Mouse (Mus musculus) hindbrain, embryonic 16.5 days (tissue): ENCODE results near the gene Mus81. TPM values are rescaled to one million over a fixed set of nuclear protein-coding genes. Genes with fewer than 3 reads are reported as not detected.

Source experiments
- ATAC-seq: fragments of 200-750 bp; cut with Nextera tagmentation; 2 replicates; pipeline ENCODE4 v1.8.0; 2017; ENCODE audit warnings: moderate TSS enrichment, moderate library complexity
- H3K27ac ChIP-seq: fragments of 300-500 bp; sonication (generic); 2 replicates; pipeline ENCODE4 v1.5.1; 2014; ENCODE audit warnings: low read depth, mild to moderate bottlenecking, control low read depth, low read length, moderate library complexity
- H3K27me3 ChIP-seq: fragments of 300-500 bp; sonication (generic); replicated peaks from 2 replicates; pipeline ENCODE4 v1.6.1; 2014; ENCODE audit warnings: low read length; ENCODE audit not compliant: control insufficient read depth, insufficient read depth
- H3K36me3 ChIP-seq: fragments of 300-500 bp; sonication (generic); 2 replicates; pipeline ENCODE4 v1.6.1; 2014; ENCODE audit warnings: mild to moderate bottlenecking, low read length, moderate library complexity, mixed read lengths; ENCODE audit not compliant: control insufficient read depth, insufficient read depth
- H3K4me1 ChIP-seq: fragments of 300-500 bp; sonication (generic); 2 replicates; pipeline ENCODE4 v1.6.1; 2014; ENCODE audit warnings: low read depth, low read length; ENCODE audit not compliant: control insufficient read depth, insufficient read depth
- H3K4me2 ChIP-seq: fragments of 300-500 bp; sonication (generic); 2 replicates; pipeline ENCODE4 v1.6.1; 2014; ENCODE audit warnings: mild to moderate bottlenecking, low read length, control low read depth, moderate library complexity
- H3K4me3 ChIP-seq: fragments of 300-500 bp; sonication (generic); 2 replicates; pipeline ENCODE4 v1.5.1; 2014; ENCODE audit warnings: mild to moderate bottlenecking, low read length, control low read depth, moderate library complexity
- H3K9ac ChIP-seq: fragments of 300-500 bp; sonication (generic); 2 replicates; pipeline ENCODE4 v1.6.1; 2014; ENCODE audit warnings: low read depth, mild to moderate bottlenecking, control low read depth, low read length, moderate library complexity
- H3K9me3 ChIP-seq: fragments of 300-500 bp; sonication (generic); 2 replicates; pipeline ENCODE4 v1.6.1; 2014; ENCODE audit warnings: mild to moderate bottlenecking, low read length, moderate library complexity; ENCODE audit not compliant: control insufficient read depth
- WGBS: fragments of 180-500 bp; shearing (Covaris S2); extraction: QIAGEN DNeasy Blood & Tissue Kit; methylation state at CpG from one replicate; pipeline ENCODE4 v1.1.7; 2014; 5-methylcytosine and 5-hydroxymethylcytosine counted together
- polyA plus RNA-seq: library from polyadenylated mRNA; unstranded; fragments of >200 nt; fragmentation: Nextera tagmentation; extraction: Ambion mirVana; gene quantifications from 2 replicates; pipeline ENCODE4 v1.2.1, GENCODE M21; 2015

Mus81 gene
- polyA plus RNA-seq, 1 experiment from 2014 or later: 50.9 TPM

- Histone ChIP-seq H3K9ac (peak overlapping the region; percentile 43), H3K4me2 (peak overlapping the region; percentile 50), H3K27me3 (no peaks in the 10 kb centered on the region), H3K27ac (peak overlapping the region; percentile 69), H3K4me3 (peak overlapping the region; percentile 28), H3K9me3 (no peaks in the 10 kb centered on the region), H3K4me1 (peaks cover 22% of the 10 kb centered on the region), H3K36me3 (peaks cover 32% of the 10 kb centered on the region)
- peak; percentile 57; the same call in 1 of the 2 replicates for ATAC-seq
- WGBS: 36% methylated on average over 14 of the region's 15 CpGs
These were observed 24.2 kb downstream of the Mus81 start for GRCm38 (mm10) chr19:5463791-5464562.

DNA sequence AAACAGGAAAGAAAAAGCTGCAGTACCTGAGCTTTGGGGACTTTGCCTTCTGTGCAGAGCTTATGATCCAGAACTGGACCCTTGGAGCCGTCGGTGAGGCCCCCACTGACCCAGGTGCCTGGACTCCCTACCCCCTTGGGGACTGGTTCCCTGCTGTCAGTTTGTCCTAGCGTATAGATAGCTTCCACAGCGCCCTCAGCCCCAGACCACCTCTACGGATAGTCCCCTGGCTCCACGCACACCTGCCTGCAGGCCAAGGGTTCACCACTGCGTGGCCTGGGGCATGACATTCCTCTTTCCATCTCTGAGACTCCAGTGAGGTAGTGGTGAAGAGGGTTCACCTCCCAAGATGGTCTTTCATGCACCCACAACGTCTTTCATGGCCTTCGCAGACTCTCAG, 25.0 kb downstream of the Mus81 start:
- no peak overlapping the region for H3K27ac ChIP-seq
- WGBS: 87% methylated on average over 9 of the region's 9 CpGs
- no peak overlapping the region for H3K9ac ChIP-seq
- peaks cover 23% of the 10 kb centered on the region for H3K4me1 ChIP-seq
- H3K27me3 ChIP-seq: no peaks in the 10 kb centered on the region
- no peak overlapping the region for H3K4me3 ChIP-seq
- no peak overlapping the region for H3K4me2 ChIP-seq
- H3K9me3 ChIP-seq: no peaks in the 10 kb centered on the region
- H3K36me3 ChIP-seq: peaks cover 32% of the 10 kb centered on the region
- no peak for ATAC-seq

DNA sequence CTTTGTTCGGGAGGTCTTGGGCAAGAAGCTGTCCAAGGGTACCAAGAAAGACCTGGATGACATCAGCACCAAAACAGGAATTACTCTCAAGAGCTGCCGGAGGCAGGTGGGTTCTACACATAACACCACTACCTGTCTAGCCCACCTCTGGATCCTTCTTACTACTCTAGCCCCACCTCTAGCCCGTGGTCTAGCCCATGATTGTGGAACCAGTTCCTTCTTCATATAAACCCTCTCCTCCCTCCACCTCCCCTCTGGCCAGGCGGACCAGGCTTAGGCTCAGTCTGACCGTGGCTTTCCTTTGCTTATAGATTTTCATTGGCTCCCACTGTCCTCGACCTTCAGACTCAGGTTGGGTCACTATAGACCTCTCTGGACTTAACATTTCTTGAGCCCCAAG, 26.8 kb downstream of the Mus81 start:
- Histone ChIP-seq H3K4me2 (peak overlapping the region; percentile 94), H3K9ac (peak overlapping the region; percentile 82), H3K36me3 (peaks cover 20% of the 10 kb centered on the region), H3K27ac (no peak overlapping the region), H3K4me3 (peak overlapping the region; percentile 73), H3K4me1 (peaks cover 30% of the 10 kb centered on the region), H3K27me3 (no peaks in the 10 kb centered on the region), H3K9me3 (no peaks in the 10 kb centered on the region)
- WGBS: 88% methylated on average over 6 of the region's 6 CpGs
- ATAC-seq: no peak

DNA sequence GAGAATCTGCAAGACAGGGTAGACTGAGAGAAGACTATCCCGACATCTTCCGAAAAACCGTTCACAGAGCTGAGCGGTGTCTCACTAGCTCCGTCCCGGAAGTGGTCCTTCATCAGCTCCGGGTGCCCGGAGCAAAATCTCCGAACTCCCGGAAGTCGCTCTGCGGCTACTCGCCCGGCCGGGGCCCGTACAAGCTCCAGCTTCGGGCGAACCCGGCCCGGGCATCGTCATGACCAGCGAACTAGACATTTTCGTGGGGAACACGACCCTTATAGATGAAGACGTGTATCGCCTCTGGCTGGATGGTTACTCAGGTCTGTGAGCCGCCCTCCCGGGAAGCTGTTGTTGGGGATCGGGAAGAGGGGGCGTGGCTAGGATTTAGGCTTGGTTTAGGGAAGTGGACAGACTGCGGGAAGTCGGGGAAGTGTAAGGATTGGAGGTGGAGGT, 27.7 kb downstream of the Mus81 start, which contains the start of gene Fibp:
TSS of gene Fibp (plus strand) at position 151 of the 447 bp plus-strand sequence.
- under 1% methylated on average over 32 of the region's 32 CpGs for WGBS
- Histone ChIP-seq H3K4me1 (peaks cover 39% of the 10 kb centered on the region), H3K9me3 (no peaks in the 10 kb centered on the region), H3K27ac (peak within 1 kb of the TSS; percentile 79), H3K36me3 (peaks cover 15% of the 10 kb centered on the region), H3K27me3 (no peaks in the 10 kb centered on the region), H3K4me3 (peak within 1 kb of the TSS; percentile 73), H3K4me2 (peak within 1 kb of the TSS; percentile 94), H3K9ac (peak within 1 kb of the TSS; percentile 82)
- peak; percentile 66 for ATAC-seq

DNA sequence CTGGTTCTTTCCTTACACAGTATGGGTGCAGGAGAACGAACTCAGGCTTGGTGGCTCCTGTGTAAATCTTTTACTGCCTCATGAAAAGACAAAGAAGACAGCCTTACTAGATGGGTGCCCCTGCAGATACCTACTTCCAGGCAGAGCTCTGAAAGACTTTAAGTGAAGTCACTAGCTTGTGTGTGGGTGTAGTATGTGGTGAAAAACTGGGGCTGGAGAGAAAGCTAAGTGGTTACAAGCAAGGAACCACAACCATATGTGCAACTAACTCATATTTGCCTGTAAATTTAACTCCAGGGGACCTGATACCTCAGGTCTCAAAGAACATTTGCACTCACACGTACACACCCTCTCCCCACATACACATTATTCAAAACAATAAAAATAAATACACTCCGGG, 28.3 kb downstream of the Mus81 start:
- H3K27me3 ChIP-seq: no peaks in the 10 kb centered on the region
- peak overlapping the region; percentile 79 for H3K27ac ChIP-seq
- 26% methylated on average over 3 of the region's 3 CpGs for WGBS
- H3K4me3 ChIP-seq: peak overlapping the region; percentile 73
- H3K36me3 ChIP-seq: peaks cover 10% of the 10 kb centered on the region
- peak overlapping the region; percentile 94 for H3K4me2 ChIP-seq
- no peak for ATAC-seq
- H3K9ac ChIP-seq: peak overlapping the region; percentile 82
- H3K9me3 ChIP-seq: no peaks in the 10 kb centered on the region
- H3K4me1 ChIP-seq: peaks cover 45% of the 10 kb centered on the region

GRCm38 (mm10) chr19:5459019-5459418, 29.2 kb downstream of the Mus81 start:
- Histone ChIP-seq H3K27ac (no peak overlapping the region), H3K27me3 (no peaks in the 10 kb centered on the region), H3K4me1 (peaks cover 42% of the 10 kb centered on the region), H3K4me2 (no peak overlapping the region), H3K9me3 (no peaks in the 10 kb centered on the region), H3K4me3 (no peak overlapping the region), H3K9ac (no peak overlapping the region), H3K36me3 (peaks cover 9% of the 10 kb centered on the region)
- WGBS: 75% methylated on average over 7 of the region's 7 CpGs
- no peak for ATAC-seq

DNA sequence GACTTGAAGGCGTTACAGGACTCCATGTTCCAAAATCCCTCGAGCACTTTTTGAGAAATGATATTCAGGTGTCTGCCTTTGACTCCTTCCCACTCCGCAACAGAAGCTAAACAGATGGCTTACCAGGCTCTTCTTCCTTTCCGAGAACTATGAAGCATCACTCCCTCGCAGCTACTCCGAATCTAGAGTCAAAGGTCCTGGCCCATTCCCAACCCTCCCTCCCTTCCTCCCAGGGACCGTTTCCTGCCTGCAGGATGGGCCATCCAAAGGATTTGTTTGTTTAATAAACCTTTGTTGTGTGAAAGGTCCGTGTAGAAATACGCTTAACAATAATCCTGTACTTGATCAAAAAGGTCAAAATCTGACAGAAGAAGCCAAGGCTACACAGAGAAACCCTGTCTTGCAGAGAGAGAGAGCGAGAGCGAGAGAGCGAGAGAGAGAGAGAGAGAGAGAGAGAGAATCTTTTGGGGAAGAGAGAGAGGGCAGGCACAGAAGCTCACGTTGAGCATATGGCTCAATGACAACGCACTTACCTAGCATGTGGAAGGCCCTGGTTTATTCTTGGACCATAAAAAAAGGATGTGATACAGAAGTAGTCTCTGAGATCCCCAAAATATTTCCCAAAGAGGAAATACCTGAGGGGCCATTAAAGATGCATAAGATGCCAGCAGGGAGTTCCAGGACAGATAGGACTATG, 30.3 kb downstream of the Mus81 start, which contains the start of gene Ccdc85b:
TSS of gene Ccdc85b (minus strand) at position 149 of the 697 bp plus-strand sequence.
- peak within 1 kb of the TSS; percentile 98 for H3K4me2 ChIP-seq
- H3K4me3 ChIP-seq: peak within 1 kb of the TSS; percentile 94
- no peaks in the 10 kb centered on the region for H3K9me3 ChIP-seq
- no peaks in the 10 kb centered on the region for H3K27me3 ChIP-seq
- peaks cover 41% of the 10 kb centered on the region for H3K4me1 ChIP-seq
- WGBS: 14% methylated on average over 14 of the region's 14 CpGs
- ATAC-seq: no peak; the same call in 1 of the 2 replicates
- H3K27ac ChIP-seq: peak within 1 kb of the TSS; percentile 98
- H3K36me3 ChIP-seq: peaks cover 6% of the 10 kb centered on the region; the same call in 1 of the 2 replicates
- peak within 1 kb of the TSS; percentile 96 for H3K9ac ChIP-seq

DNA sequence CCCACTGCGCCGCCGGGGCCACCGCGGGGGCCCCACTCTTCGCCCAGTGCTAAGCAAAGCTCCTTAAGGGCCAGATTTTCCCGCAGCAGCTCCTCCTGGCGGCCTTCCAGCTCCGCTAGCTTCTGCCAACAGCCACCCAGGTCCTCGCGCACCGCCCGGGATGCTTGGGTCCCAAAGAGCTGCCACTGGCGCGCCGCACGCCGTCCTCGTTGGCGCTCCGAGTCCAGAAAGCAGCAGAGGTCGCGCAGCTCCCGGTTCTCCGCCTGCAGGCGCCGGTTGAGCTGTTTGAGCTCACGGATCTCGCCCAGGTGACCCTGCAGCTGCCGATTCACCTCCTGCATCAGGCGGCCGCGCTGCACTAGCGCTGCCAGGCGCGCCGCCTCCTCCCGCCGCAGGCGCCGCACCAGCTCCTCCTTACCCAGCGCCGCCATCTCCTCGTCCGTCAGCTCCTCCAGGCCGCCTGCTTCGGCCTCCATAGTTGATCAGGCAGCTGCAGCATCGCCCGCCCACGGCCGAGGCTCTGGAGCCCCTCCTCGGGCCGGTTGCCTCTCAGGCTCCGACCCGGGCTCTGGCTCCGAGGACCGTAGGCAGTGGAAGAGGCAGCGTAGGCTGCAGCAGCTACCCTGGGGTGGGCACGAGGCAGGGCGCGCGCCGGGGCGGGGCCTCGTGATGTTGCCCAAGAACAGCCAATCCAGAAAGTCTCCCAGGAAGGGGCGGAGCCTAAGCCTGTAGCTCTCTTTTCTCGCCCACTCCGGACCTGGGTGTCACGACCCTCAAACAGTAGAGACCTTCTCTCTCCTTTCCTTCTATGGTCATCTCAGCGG, 31.1 kb downstream of the Mus81 start:
- ATAC-seq: peak; percentile 95
- Histone ChIP-seq H3K9me3 (no peaks in the 10 kb centered on the region), H3K9ac (peak overlapping the region; percentile 96), H3K4me3 (peak overlapping the region; percentile 94), H3K4me2 (peak overlapping the region; percentile 98), H3K27me3 (no peaks in the 10 kb centered on the region), H3K27ac (peak overlapping the region; percentile 98), H3K4me1 (peaks cover 41% of the 10 kb centered on the region), H3K36me3 (peaks cover 6% of the 10 kb centered on the region; the same call in 1 of the 2 replicates)
- under 1% methylated on average over 62 of the region's 70 CpGs for WGBS
